Mouse (Mus musculus) spleen, adult 2 months (tissue): ENCODE results near the gene Gmfg. TPM values are rescaled to one million over a fixed set of nuclear protein-coding genes. Genes with fewer than 3 reads are reported as not detected.

Source experiments
- DNase-seq, 2 experiments: peaks; one replicate each; pipeline versions ENCODE4 v3.0.0 to v3.0.0-alpha.2; 2012 to 2021; ENCODE audit warnings: low spot score in 2 of 2, low read depth in 1 of 2
- H3K27ac ChIP-seq: fragments of 200-500 bp; 2 replicates; pipeline ENCODE4 v1.5.1; 2012; ENCODE audit warnings: low read length, inconsistent platforms; ENCODE audit not compliant: insufficient read depth
- H3K27me3 ChIP-seq: fragments of 200-500 bp; 2 replicates; pipeline ENCODE4 v1.6.1; 2012; ENCODE audit warnings: mild to moderate bottlenecking, moderate library complexity, low read length, inconsistent platforms; ENCODE audit not compliant: control insufficient read depth, insufficient read depth
- H3K36me3 ChIP-seq: fragments of 200-500 bp; 2 replicates; pipeline ENCODE4 v1.6.1; 2012; ENCODE audit warnings: mild to moderate bottlenecking, low read length, inconsistent platforms; ENCODE audit not compliant: control insufficient read depth, insufficient read depth
- H3K4me1 ChIP-seq: fragments of 200-500 bp; 2 replicates; pipeline ENCODE4 v1.6.1; 2011; ENCODE audit warnings: inconsistent platforms; ENCODE audit not compliant: control insufficient read depth, insufficient read depth, insufficient read length
- H3K4me3 ChIP-seq: fragments of 200-500 bp; 2 replicates; pipeline ENCODE4 v1.5.1; 2011; ENCODE audit warnings: mild to moderate bottlenecking, inconsistent platforms; ENCODE audit not compliant: insufficient read depth, insufficient read length; ENCODE audit errors: extremely low read depth
- CTCF ChIP-seq: fragments of 200-500 bp; IDR thresholded peaks from 2 replicates; pipeline ENCODE4 v1.5.1; 2011; ENCODE audit warnings: mild to moderate bottlenecking, inconsistent platforms; ENCODE audit not compliant: insufficient read depth, insufficient read length, insufficient replicate concordance; ENCODE audit errors: extremely low read depth
- POLR2A ChIP-seq: fragments of 200-500 bp; IDR thresholded peaks from 2 replicates; pipeline ENCODE4 v1.6.1; 2011; ENCODE audit warnings: low read depth, low read length, inconsistent platforms
- WGBS: fragments of 180-500 bp; shearing (Covaris S2); methylation state at CpG from one replicate; pipeline ENCODE4 v1.1.7; 2018; 5-methylcytosine and 5-hydroxymethylcytosine counted together
- polyA plus RNA-seq: library from polyadenylated mRNA; depleted of rRNA; stranded (reverse); fragments of >200 nt; gene quantifications from 2 replicates; pipeline ENCODE4 v1.2.3, GENCODE M21; 2012; rRNA removed

Gene Gmfg
- polyA plus RNA-seq: 43.1 and 46.2 TPM in 2 replicates

- Histone ChIP-seq H3K27me3 (no peaks in the 10 kb centered on the region), H3K4me1 (peaks cover 17% of the 10 kb centered on the region), H3K36me3 (no peaks in the 10 kb centered on the region), H3K27ac (peak within 1 kb of the TSS; percentile 92), H3K4me3 (peak within 1 kb of the TSS; percentile 75)
- DNase-seq: peak; percentile 83 to 86
- WGBS: 9% methylated on average over 16 of the region's 16 CpGs
- TF ChIP-seq CTCF: peak; percentile 63; the same call in 1 of the 2 replicates
- no peak; the same call in 1 of the 2 replicates for TF ChIP-seq POLR2A
These were observed at the start of gene Gmfg for GRCm38 (mm10) chr7:28436932-28437570. Gene Gmfg (plus strand): TSS chr7:28437447.

- WGBS: 97% methylated on average over 3 of the region's 3 CpGs
- Histone ChIP-seq H3K4me1 (peaks cover 14% of the 10 kb centered on the region; the same call in 1 of the 2 replicates), H3K36me3 (peaks cover 8% of the 10 kb centered on the region), H3K27ac (no peak overlapping the region), H3K4me3 (no peak overlapping the region), H3K27me3 (no peaks in the 10 kb centered on the region)
- DNase-seq: no peak
- TF ChIP-seq POLR2A: no peak
- TF ChIP-seq CTCF: no peak
These were observed 46.9 kb upstream of the Gmfg start for GRCm38 (mm10) chr7:28390331-28390730.

- H3K27ac ChIP-seq: peak within 1 kb of the TSS; percentile 63
These were observed 44.6 kb upstream of the Gmfg start, which contains the start of the genes Med29 and Paf1 for GRCm38 (mm10) chr7:28392429-28393271. Gene Med29 (minus strand): TSS chr7:28392708. Gene Paf1 (plus strand): TSS chr7:28392951.

GRCm38 (mm10) chr7:28393272-28393951, 43.8 kb upstream of the Gmfg start:
- Histone ChIP-seq H3K27me3 (no peaks in the 10 kb centered on the region), H3K36me3 (peaks cover 21% of the 10 kb centered on the region), H3K4me3 (peak overlapping the region; percentile 76), H3K4me1 (peaks cover 4% of the 10 kb centered on the region; the same call in 1 of the 2 replicates), H3K27ac (peak overlapping the region; percentile 63)
- no peak for DNase-seq
- 7% methylated on average over 22 of the region's 22 CpGs for WGBS
- TF ChIP-seq CTCF: no peak
- no peak for TF ChIP-seq POLR2A

More at GRCm38 (mm10) chr7:28392429-28393271, 44.6 kb upstream of the Gmfg start, which contains the start of the genes Med29 and Paf1:
- Histone ChIP-seq H3K36me3 (peaks cover 19% of the 10 kb centered on the region), H3K4me1 (peaks cover 4% of the 10 kb centered on the region; the same call in 1 of the 2 replicates), H3K4me3 (peak within 1 kb of the TSS; percentile 76), H3K27me3 (no peaks in the 10 kb centered on the region)
- WGBS: under 1% methylated on average over 58 of the region's 58 CpGs
- peak; percentile 96 to 99 for DNase-seq
- TF ChIP-seq POLR2A (peak; percentile 96), CTCF (no peak)

- H3K36me3 ChIP-seq: peaks cover 31% of the 10 kb centered on the region
- H3K27ac ChIP-seq: no peak overlapping the region
- DNase-seq: no peak
- 94% methylated on average over 4 of the region's 4 CpGs for WGBS
- H3K4me3 ChIP-seq: no peak overlapping the region
- peaks cover 4% of the 10 kb centered on the region; the same call in 1 of the 2 replicates for H3K4me1 ChIP-seq
- TF ChIP-seq CTCF (no peak), POLR2A (no peak)
- H3K27me3 ChIP-seq: no peaks in the 10 kb centered on the region
These were observed 41.8 kb upstream of the Gmfg start for GRCm38 (mm10) chr7:28395425-28395824.

GRCm38 (mm10) chr7:28398000-28398399, 39.2 kb upstream of the Gmfg start:
- 71% methylated on average over 3 of the region's 3 CpGs for WGBS
- DNase-seq: peak in 1 of 2 experiments; percentile 40
- H3K4me1 ChIP-seq: no peaks in the 10 kb centered on the region; the same call in 1 of the 2 replicates
- no peak overlapping the region for H3K27ac ChIP-seq
- TF ChIP-seq CTCF (no peak), POLR2A (no peak)
- H3K4me3 ChIP-seq: no peak overlapping the region
- peaks cover 36% of the 10 kb centered on the region for H3K36me3 ChIP-seq
- no peaks in the 10 kb centered on the region for H3K27me3 ChIP-seq
